Mouse (Mus musculus) brain, embryonic 14.5 days (tissue): Measurements from ENCODE around the gene Sirt4.

ENCODE experiments used
- CTCF ChIP-seq: fragments of 200-500 bp; IDR thresholded peaks from 2 replicates; pipeline ENCODE4 v1.5.1; 2012; ENCODE audit warnings: inconsistent platforms, mild to moderate bottlenecking, moderate library complexity, borderline replicate concordance; ENCODE audit not compliant: insufficient read depth, insufficient read length; ENCODE audit errors: extremely low read depth
- POLR2A ChIP-seq: fragments of 200-500 bp; IDR thresholded peaks from 2 replicates; pipeline ENCODE4 v1.6.1; 2012; ENCODE audit warnings: mild to moderate bottlenecking, inconsistent platforms, borderline replicate concordance; ENCODE audit not compliant: poor library complexity, insufficient read depth, insufficient read length, severe bottlenecking; ENCODE audit errors: extremely low read depth

- TF ChIP-seq POLR2A (no peak), CTCF (no peak)
Observed at GRCm38 (mm10) chr5:115475337-115476106, 9.0 kb downstream of the Sirt4 start.
